Mouse (Mus musculus) liver, postnatal 0 days (tissue): ENCODE measurements at regions not wholly inside any gene's neighbourhood (a gene's known extent, or its start where the extent isn't known, plus 50 kb on each side); places are given as distances from the start of the nearest gene placed in this dataset.

Source experiments
- CTCF ChIP-seq: sonication (generic); IDR thresholded peaks from 2 replicates; pipeline ENCODE4 v1.5.1; 2016; ENCODE audit warnings: antibody characterized with exemption, low read depth
- EP300 ChIP-seq: IDR thresholded peaks from 2 replicates; pipeline ENCODE4 v1.6.1; 2016; ENCODE audit warnings: antibody characterized with exemption, low read depth, mild to moderate bottlenecking

DNA sequence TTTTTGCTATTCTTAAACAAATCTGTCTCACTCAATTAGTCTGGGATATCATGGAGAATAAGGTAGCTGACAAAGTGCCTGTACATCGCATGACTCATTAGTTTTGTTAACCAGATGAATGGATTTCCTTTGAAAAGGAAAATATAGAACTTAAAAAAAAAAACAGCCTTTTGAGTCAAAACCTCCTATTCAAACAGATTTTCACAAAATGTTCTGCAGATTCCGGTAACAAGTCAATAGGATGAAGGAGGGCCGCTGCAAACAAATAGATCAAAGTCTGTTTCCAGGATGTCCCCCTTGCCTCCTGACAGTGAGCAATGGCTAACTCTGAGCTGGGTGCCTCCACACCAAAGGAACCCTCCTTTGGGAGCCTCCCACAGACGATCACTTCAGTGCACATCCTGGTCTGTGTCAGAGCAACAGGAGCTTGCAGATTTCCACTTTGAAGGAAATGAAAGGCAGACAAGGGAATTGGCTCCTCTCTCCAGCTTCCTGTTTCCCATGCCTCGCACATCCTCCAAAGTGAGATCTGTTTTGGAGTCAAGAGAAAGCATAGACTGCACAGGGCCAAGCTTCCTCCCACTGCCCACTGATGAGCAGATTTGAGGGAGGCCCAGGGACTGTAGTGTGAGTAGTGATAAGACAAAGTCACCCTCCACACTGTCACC, 243.8 kb upstream of the Gadl1 start:
- TF ChIP-seq EP300 (peak; percentile 63), CTCF (no peak)
